Mouse (Mus musculus): Measurements from ENCODE around the gene Auts2. TPM values are rescaled to one million over a fixed set of nuclear protein-coding genes. Genes with fewer than 3 reads are reported as not detected.

Gene Auts2
- polyA plus RNA-seq, 1 experiment from 2014 or later: 82.5 TPM

- Histone ChIP-seq H3K36me3 (ENCODE audit: control insufficient read depth, insufficient read depth, low read length) (no peaks in the 10 kb centered on the region), H3K4me2 (ENCODE audit: low read depth, low read length) (no peak overlapping the region), H3K9ac (replicated peaks; ENCODE audit: low read depth, low read length) (no peak overlapping the region), H3K27me3 (ENCODE audit: control insufficient read depth, insufficient read depth, low read length) (no peaks in the 10 kb centered on the region), H3K9me3 (ENCODE audit: control insufficient read depth, low read length) (no peaks in the 10 kb centered on the region), H3K27ac (ENCODE audit: low read depth, low read length) (no peak overlapping the region), H3K4me3 (ENCODE audit: low read depth, low read length) (no peak overlapping the region), H3K4me1 (ENCODE audit: control insufficient read depth, insufficient read depth, low read length) (0 out of 2 replicates have a peak, but pooled peaks cover 4% of the 10 kb centered on the region)
- no peak for ATAC-seq (ENCODE audit: low read depth)
- WGBS: 65% methylated on average over 12 of the region's 12 CpGs
Observed at GRCm38 (mm10) chr5:132126626-132127025, 416.5 kb downstream of the Auts2 start.

GRCm38 (mm10) chr5:132115631-132116030, 427.5 kb downstream of the Auts2 start:
- Histone ChIP-seq H3K4me2 (ENCODE audit: low read depth, low read length) (no peak overlapping the region), H3K4me3 (ENCODE audit: low read depth, low read length) (no peak overlapping the region), H3K27ac (ENCODE audit: low read depth, low read length) (no peak overlapping the region), H3K36me3 (ENCODE audit: control insufficient read depth, insufficient read depth, low read length) (no peaks in the 10 kb centered on the region), H3K9me3 (ENCODE audit: control insufficient read depth, low read length) (no peaks in the 10 kb centered on the region), H3K9ac (replicated peaks; ENCODE audit: low read depth, low read length) (no peak overlapping the region), H3K27me3 (ENCODE audit: control insufficient read depth, insufficient read depth, low read length) (no peaks in the 10 kb centered on the region), H3K4me1 (ENCODE audit: control insufficient read depth, insufficient read depth, low read length) (peaks cover 4% of the 10 kb centered on the region; the same call in 1 of the 2 replicates)
- no peak for ATAC-seq (ENCODE audit: low read depth)
- WGBS: 64% methylated on average over 3 of the region's 3 CpGs

- H3K4me2 ChIP-seq (ENCODE audit: low read depth, low read length): no peak overlapping the region
- H3K36me3 ChIP-seq (ENCODE audit: control insufficient read depth, insufficient read depth, low read length): no peaks in the 10 kb centered on the region
- no peak overlapping the region for H3K4me3 ChIP-seq (ENCODE audit: low read depth, low read length)
- no peak for ATAC-seq (ENCODE audit: low read depth)
- no peak overlapping the region for H3K27ac ChIP-seq (ENCODE audit: low read depth, low read length)
- WGBS: 71% methylated on average over 8 of the region's 8 CpGs
- no peaks in the 10 kb centered on the region for H3K9me3 ChIP-seq (ENCODE audit: control insufficient read depth, low read length)
- no peaks in the 10 kb centered on the region for H3K27me3 ChIP-seq (ENCODE audit: control insufficient read depth, insufficient read depth, low read length)
- peaks cover 4% of the 10 kb centered on the region; the same call in 1 of the 2 replicates for H3K4me1 ChIP-seq (ENCODE audit: control insufficient read depth, insufficient read depth, low read length)
- no peak overlapping the region for H3K9ac ChIP-seq (replicated peaks; ENCODE audit: low read depth, low read length)
Observed at GRCm38 (mm10) chr5:132114561-132115301, 428.4 kb downstream of the Auts2 start.

DNA sequence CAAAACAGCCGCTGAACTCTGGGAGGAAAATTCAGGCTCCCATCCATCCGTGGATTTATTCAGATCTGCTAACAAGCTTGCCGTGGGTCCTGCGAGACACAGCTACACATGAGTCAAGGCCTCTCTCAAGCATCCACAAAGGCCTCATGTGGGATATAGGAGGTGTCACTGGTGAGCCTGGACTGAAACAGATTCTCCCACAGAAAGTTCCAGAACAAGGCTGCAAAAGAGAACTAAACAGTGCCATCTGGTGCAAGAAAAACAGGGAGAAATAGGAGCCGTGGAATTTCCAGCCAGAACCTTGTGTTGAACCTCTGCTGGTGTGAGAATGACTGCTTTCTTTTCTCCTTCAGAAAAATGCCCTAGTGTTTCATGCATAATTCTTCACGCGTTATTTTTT, 429.7 kb downstream of the Auts2 start:
- H3K9ac ChIP-seq (replicated peaks; ENCODE audit: low read depth, low read length): no peak overlapping the region
- no peak overlapping the region for H3K27ac ChIP-seq (ENCODE audit: low read depth, low read length)
- no peak for ATAC-seq (ENCODE audit: low read depth)
- no peaks in the 10 kb centered on the region for H3K9me3 ChIP-seq (ENCODE audit: control insufficient read depth, low read length)
- no peak overlapping the region for H3K4me2 ChIP-seq (ENCODE audit: low read depth, low read length)
- H3K36me3 ChIP-seq (ENCODE audit: control insufficient read depth, insufficient read depth, low read length): no peaks in the 10 kb centered on the region
- WGBS: 68% methylated on average over 7 of the region's 7 CpGs
- no peaks in the 10 kb centered on the region for H3K27me3 ChIP-seq (ENCODE audit: control insufficient read depth, insufficient read depth, low read length)
- H3K4me1 ChIP-seq (ENCODE audit: control insufficient read depth, insufficient read depth, low read length): peaks cover 4% of the 10 kb centered on the region; the same call in 1 of the 2 replicates
- H3K4me3 ChIP-seq (ENCODE audit: low read depth, low read length): no peak overlapping the region

GRCm38 (mm10) chr5:132112666-132113065, 430.5 kb downstream of the Auts2 start:
- H3K36me3 ChIP-seq (ENCODE audit: control insufficient read depth, insufficient read depth, low read length): no peaks in the 10 kb centered on the region
- 97% methylated on average over 7 of the region's 7 CpGs for WGBS
- no peak for ATAC-seq (ENCODE audit: low read depth)
- peaks cover 4% of the 10 kb centered on the region; the same call in 1 of the 2 replicates for H3K4me1 ChIP-seq (ENCODE audit: control insufficient read depth, insufficient read depth, low read length)
- no peak overlapping the region for H3K27ac ChIP-seq (ENCODE audit: low read depth, low read length)
- H3K4me3 ChIP-seq (ENCODE audit: low read depth, low read length): no peak overlapping the region
- H3K27me3 ChIP-seq (ENCODE audit: control insufficient read depth, insufficient read depth, low read length): no peaks in the 10 kb centered on the region
- no peak overlapping the region for H3K4me2 ChIP-seq (ENCODE audit: low read depth, low read length)
- no peaks in the 10 kb centered on the region for H3K9me3 ChIP-seq (ENCODE audit: control insufficient read depth, low read length)
- no peak overlapping the region for H3K9ac ChIP-seq (replicated peaks; ENCODE audit: low read depth, low read length)

- Histone ChIP-seq H3K4me1 (ENCODE audit: control insufficient read depth, insufficient read depth, low read length) (no peaks in the 10 kb centered on the region), H3K27ac (ENCODE audit: low read depth, low read length) (no peak overlapping the region)
- WGBS: 92% methylated on average over 4 of the region's 4 CpGs
Observed at GRCm38 (mm10) chr5:132102426-132102825, 440.7 kb downstream of the Auts2 start.

DNA sequence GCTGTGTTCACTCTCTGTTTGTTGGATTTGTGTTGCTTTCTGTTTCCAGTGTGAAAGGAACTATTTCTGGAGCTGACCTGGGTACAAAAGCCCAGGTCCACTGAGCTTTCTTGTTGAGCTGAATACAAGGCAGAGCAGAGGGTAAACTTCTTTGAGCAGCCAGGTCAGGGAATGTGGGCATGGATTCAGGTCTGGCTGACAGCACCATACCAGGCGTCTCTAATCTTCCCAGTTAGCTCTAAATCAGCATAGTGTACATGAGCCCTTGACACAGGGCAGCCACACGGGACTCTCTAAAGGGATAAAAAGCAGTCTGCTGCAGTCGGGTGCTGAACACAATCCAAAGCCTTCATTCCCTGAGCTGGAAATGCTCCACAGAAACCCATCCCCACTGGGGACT, 444.7 kb downstream of the Auts2 start:
- ATAC-seq (ENCODE audit: low read depth): no peak
- 17% methylated on average over 3 of the region's 3 CpGs for WGBS
- H3K27me3 ChIP-seq (ENCODE audit: control insufficient read depth, insufficient read depth, low read length): no peaks in the 10 kb centered on the region

More at GRCm38 (mm10) chr5:132102426-132102825, 440.7 kb downstream of the Auts2 start:
- Histone ChIP-seq H3K36me3 (ENCODE audit: control insufficient read depth, insufficient read depth, low read length) (no peaks in the 10 kb centered on the region), H3K9ac (replicated peaks; ENCODE audit: low read depth, low read length) (no peak overlapping the region), H3K27me3 (ENCODE audit: control insufficient read depth, insufficient read depth, low read length) (no peaks in the 10 kb centered on the region), H3K4me3 (ENCODE audit: low read depth, low read length) (no peak overlapping the region), H3K4me2 (ENCODE audit: low read depth, low read length) (no peak overlapping the region), H3K9me3 (ENCODE audit: control insufficient read depth, low read length) (no peaks in the 10 kb centered on the region)
- ATAC-seq (ENCODE audit: low read depth): no peak

GRCm38 (mm10) chr5:132092721-132093120, 450.4 kb downstream of the Auts2 start:
- Histone ChIP-seq H3K27me3 (ENCODE audit: control insufficient read depth, insufficient read depth, low read length) (no peaks in the 10 kb centered on the region), H3K9ac (replicated peaks; ENCODE audit: low read depth, low read length) (no peak overlapping the region), H3K27ac (ENCODE audit: low read depth, low read length) (no peak overlapping the region), H3K36me3 (ENCODE audit: control insufficient read depth, insufficient read depth, low read length) (no peaks in the 10 kb centered on the region), H3K4me1 (ENCODE audit: control insufficient read depth, insufficient read depth, low read length) (no peaks in the 10 kb centered on the region; the same call in 1 of the 2 replicates), H3K4me2 (ENCODE audit: low read depth, low read length) (no peak overlapping the region), H3K9me3 (ENCODE audit: control insufficient read depth, low read length) (no peaks in the 10 kb centered on the region), H3K4me3 (ENCODE audit: low read depth, low read length) (no peak overlapping the region)
- 76% methylated on average over 6 of the region's 6 CpGs for WGBS
- ATAC-seq (ENCODE audit: low read depth): no peak

More for the DNA sequence above, 444.7 kb downstream of the Auts2 start:
- Histone ChIP-seq H3K4me3 (ENCODE audit: low read depth, low read length) (no peak overlapping the region), H3K4me2 (ENCODE audit: low read depth, low read length) (no peak overlapping the region), H3K36me3 (ENCODE audit: control insufficient read depth, insufficient read depth, low read length) (no peaks in the 10 kb centered on the region), H3K9ac (replicated peaks; ENCODE audit: low read depth, low read length) (no peak overlapping the region), H3K9me3 (ENCODE audit: control insufficient read depth, low read length) (no peaks in the 10 kb centered on the region), H3K4me1 (ENCODE audit: control insufficient read depth, insufficient read depth, low read length) (no peaks in the 10 kb centered on the region), H3K27ac (ENCODE audit: low read depth, low read length) (no peak overlapping the region)

GRCm38 (mm10) chr5:132089496-132090250, 453.5 kb downstream of the Auts2 start:
- no peaks in the 10 kb centered on the region; the same call in 1 of the 2 replicates for H3K4me1 ChIP-seq (ENCODE audit: control insufficient read depth, insufficient read depth, low read length)
- ATAC-seq (ENCODE audit: low read depth): no peak

More at GRCm38 (mm10) chr5:132089496-132090250, 453.5 kb downstream of the Auts2 start:
- Histone ChIP-seq H3K27ac (ENCODE audit: low read depth, low read length) (no peak overlapping the region), H3K4me3 (ENCODE audit: low read depth, low read length) (no peak overlapping the region), H3K9ac (replicated peaks; ENCODE audit: low read depth, low read length) (no peak overlapping the region), H3K4me2 (ENCODE audit: low read depth, low read length) (no peak overlapping the region), H3K36me3 (ENCODE audit: control insufficient read depth, insufficient read depth, low read length) (no peaks in the 10 kb centered on the region), H3K27me3 (ENCODE audit: control insufficient read depth, insufficient read depth, low read length) (no peaks in the 10 kb centered on the region), H3K9me3 (ENCODE audit: control insufficient read depth, low read length) (no peaks in the 10 kb centered on the region)
- 62% methylated on average over 10 of the region's 10 CpGs for WGBS

All from neural tube, embryonic 14.5 days (tissue).